Mouse (Mus musculus): ENCODE measurements at regions not wholly inside any gene's neighbourhood (a gene's known extent, or its start where the extent isn't known, plus 50 kb on each side); places are given as distances from the start of the nearest gene placed in this dataset.

- TF ChIP-seq POLR2A (IDR thresholded peaks at IDR 0.05; ENCODE audit: borderline replicate concordance, extremely low read depth, low read depth, low read length) (no peak), CTCF (IDR thresholded peaks at IDR 0.05; ENCODE audit: insufficient read depth, low read length) (no peak)
These were observed 416.6 kb upstream of the Sox11 start for GRCm38 (mm10) chr12:27759016-27759415.
